Mouse (Mus musculus) lung, postnatal 36 days (tissue): ENCODE data around the gene Prkn.

Experiments used
- DNase-seq: peaks from one replicate; pipeline ENCODE4 v3.0.0; 2022; ENCODE audit warnings: mixed read lengths

Prkn gene

DNA sequence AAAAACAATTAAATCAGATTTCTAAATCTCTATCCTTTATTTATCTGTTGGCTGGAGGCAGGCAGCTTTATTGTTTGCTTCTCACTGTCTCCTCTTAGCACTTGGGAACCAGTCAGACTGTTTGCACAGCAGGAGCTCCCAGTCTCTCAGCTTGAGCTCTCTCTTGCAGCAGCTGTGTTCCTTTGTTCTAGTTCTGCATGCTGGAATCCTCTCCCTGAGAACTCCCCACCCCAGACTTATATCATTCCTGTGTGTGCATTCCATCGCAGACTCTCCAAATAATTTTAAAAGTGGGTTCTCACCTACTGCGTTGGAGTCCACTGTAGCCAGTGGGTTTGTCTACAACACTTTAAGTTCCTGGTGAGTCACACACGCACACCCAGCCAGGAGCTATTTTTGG, 1181.1 kb downstream of the Prkn start:
- no peak for DNase-seq

DNA sequence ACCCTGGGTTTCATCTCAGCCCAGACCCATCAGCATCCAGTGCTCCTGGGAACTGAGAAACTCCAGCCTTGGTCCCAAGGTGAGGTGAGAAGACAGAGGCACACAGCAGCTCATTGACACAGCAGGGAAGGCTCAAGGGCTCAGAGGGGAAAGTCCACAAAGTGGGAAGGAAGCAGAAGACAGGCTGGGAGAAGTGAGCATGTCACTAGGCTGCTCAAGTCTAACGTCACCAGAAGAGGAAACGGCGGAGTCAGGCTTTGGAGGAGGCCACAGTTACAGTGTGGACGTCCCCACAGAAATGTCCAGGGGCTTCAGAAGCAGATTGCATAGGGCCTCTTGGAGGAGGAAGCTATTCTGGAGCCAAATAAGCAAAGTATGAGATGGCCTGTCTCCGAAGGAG, 1189.2 kb downstream of the Prkn start:
- DNase-seq, result no peak

DNA sequence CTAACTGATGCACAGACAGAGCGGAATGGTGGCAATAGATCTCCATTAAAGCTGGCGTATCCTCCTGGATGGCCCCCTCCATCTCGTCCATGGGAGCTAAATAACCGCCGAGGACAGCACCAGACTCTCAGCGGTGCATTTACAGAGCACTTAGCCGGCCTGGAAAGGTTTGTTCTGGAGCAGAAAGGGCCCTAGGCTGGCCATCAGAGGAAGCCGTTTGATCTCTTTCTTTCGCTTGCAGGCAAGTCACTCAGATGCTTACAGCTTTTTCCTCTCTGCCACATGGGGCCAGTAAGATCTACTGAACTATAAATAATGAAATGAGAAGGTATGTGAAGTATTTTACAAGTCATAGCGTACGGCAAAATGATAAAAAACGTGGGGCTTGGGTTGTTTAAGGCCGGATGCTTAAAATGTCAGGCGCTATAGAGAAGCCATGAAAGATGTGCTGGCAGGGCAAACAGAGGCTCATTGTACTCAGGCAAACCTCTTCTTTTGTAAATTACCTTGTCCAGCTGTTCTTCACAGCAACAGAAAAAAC, 1189.8 kb downstream of the Prkn start:
- DNase-seq, result no peak

DNA sequence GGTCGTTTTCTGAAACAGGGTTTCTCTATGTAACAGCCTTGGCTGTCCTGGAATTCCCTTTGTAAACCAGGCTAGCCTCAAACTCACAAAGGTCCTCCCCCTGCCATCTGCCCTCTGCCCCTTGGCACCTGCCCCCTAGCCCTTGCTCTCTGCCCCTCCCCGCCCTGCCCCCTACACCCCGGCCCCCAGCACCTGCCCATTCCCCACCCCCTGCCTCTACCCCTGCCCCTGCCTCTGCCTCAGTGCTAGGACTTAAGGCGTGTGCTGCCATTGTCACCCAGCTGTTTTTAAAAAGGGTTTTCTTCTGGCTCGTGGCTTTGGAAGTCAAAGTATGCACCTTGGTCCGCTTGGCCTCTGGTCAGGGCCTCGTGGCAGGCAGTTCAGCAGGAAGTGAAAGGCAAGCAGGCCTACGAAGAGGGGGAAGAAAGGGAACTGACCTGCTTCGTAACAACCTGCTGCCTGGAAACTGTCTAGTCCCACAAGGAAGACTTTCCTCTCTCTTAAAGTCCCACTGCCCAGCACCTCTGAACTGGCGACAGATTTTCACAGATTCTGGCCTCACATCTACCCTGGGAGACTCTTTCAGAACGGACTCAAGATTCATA, 1190.5 kb downstream of the Prkn start:
- peak; percentile 40 for DNase-seq

DNA sequence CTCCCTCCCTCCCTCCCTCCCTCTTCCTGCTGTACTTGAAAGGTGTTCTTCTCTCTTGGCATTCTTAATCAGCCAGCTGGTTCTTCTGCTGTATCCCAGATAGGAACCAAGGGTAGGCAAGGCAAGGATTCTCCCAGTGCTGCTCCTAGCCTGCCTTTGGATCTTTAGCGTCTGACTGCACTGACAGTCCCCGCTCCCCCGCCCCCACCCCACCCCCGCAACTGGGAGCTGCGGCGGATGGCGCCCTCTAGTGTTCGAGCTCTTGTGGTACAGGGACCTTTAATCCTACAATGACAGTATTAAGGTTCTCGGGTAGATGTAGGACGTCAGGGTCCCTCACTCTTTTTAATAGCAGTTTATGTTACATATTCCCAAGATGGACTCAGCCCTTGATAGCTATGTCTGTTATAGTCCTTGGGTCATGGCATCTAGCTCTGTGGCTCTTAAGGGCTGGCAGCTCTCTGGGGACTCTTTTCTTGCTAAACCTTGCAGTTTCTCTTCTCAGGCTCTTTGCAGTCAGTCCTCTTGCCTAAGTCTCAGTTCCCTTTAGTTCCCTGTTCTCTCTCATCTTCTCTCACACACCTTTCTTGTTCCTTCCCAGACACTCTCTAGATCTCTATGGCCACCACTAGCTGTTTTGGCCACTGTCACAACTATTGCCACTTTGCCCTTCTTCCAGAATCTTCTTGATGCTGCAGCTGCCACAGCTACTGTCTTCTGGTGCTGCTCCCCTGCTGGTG, 1191.2 kb downstream of the Prkn start:
- peak; percentile 60 for DNase-seq

DNA sequence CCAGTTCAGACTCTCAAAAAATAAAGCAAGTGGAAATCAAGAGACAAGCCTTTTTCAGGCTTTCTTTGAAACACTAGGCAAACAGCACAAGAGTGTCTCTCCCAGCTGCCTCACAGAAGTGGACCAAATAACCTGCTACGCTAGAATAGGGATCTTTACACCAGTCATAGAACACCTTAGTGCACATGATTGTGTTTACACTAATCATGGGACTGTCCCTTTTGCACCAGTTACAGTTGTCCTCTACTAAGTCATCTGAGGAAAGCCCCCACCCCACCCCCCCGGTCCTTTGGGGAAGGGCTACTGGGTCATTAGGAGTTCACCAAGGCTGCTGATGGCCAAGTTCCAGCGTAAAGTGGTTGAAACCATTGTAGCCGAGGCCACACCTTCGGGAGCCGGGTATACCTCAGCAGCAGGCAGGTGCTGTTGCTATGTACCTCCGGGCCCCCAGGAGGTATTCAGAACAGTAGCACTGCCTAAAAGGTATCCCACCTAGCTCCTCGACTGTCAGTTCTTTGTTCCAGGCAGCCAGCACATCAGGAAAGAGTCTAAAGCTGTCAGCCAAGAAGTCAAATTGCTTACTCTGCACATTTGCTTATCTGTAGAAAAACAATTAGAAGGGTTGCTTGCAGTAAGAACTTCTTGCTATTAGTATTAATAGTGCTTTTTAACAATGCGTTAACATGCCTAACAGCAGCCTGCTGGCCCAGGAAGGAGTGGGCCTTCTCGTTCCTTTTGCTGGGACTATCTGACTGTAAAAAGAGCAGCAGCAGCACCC, 1192.0 kb downstream of the Prkn start:
- no peak for DNase-seq

DNA sequence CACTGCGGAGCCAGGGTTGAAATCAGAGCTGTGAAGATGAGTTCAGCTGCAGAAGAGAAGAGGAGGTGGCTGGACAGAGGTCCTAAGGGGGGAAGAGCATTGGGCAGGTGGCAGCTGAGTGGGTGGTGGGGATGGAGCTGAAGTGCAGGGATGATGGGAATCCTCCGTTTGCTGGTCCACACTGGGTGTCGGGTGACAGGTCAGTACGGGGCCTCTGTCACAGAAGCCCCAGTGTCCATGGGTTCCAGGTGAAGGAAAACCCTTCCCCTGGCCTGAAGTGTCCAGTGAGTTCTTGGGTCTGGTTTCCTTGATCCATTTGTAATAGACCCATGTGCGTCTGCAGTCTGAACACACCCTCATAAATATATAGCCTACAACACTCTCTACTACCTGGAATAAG, 1195.2 kb downstream of the Prkn start:
- DNase-seq, result no peak

DNA sequence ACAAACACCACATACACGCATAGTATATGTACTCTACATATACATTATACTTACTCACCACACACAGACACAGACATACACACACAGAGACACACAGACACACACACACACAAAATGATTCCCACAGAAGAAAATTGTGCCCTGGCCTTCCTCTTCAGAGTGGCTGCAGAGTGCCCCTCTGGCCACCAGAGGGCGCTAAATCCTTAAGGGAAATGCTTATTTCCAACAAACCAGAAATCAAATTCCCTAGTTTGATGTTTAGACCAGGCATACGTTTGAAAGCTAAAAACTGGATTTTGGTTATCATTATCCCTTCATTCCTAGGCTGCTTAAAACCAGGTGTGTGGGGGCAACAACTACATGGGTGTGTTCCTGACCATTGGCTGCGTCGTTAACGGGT, 1196.0 kb downstream of the Prkn start:
- DNase-seq, result peak; percentile 76

DNA sequence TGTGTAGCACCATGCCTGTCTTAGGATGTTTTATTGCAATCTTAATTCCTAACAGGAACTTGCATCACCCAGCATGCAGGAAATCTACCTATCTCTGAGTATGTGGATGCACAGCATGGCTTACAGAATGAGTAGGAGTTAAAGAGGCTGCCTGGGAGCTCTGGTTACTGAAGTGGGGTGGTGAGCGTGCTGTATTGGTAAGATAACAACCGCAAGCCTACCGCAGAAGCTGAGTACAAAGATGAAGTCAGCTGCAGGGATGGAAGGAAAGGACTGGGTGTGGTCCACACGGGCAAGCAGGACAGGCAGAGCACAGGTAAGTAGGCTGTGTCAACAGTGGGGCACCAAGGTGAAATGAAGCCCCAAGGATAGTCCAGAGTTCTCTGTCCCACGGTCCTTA, 1196.9 kb downstream of the Prkn start:
- DNase-seq, result no peak

DNA sequence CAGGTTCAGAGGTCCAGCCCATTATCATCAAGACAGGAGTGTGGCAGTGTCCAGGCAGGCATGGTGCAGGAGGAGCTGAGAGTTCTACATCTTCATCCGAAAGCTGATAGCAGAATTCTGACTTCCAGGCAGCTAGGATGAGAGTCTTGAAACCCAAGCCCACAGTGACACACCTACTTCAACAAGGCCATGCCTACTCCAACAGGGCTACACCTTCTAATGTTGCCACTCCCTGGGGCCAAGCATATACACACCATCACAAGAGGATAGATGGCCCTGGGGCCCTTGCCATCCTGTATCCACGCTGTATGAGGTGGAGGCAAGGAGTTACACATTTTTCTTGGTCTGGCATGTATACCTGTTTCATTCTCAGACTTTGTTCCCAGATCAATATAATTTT, 1197.4 kb downstream of the Prkn start:
- DNase-seq, result no peak

DNA sequence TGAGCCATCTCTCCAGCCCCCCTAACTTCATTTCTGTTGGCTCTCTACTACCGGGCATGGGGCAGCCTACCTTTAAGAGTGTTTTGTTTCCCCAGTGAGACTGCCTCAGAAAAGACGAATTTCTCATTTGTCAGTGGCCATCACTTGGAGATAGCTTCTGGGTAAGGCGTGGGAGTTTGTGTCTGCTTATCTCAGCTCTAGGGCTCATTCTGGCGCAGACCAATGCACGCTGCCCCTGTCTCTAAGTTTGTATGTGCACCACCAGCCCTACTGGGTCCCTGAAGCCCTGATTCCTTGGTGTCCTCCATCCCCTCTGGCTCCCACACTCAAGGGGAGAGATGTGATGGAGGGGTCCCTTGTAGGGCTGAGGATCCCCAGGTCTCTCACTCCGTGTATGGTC, 1198.3 kb downstream of the Prkn start:
- DNase-seq, result no peak

DNA sequence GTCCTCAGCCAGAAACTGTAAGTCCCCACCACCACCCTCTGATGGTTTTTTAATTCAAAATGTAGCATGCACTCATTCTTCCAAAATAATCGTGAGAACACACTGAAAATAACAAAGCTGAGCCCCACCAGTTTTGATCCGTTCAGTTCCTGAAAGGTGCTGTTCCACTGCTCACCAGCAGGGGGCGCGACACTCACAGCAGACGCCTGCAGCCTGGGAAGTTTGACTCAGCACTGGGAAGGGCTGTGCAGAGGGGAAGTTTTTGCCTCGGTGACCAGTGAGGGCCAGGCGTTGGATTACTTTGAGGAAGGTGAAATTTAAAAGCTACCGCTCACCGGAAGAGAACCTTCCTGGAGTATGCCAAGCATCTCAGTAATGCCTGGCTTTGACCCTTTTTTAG, 1199.0 kb downstream of the Prkn start:
- DNase-seq, result peak; percentile 89

DNA sequence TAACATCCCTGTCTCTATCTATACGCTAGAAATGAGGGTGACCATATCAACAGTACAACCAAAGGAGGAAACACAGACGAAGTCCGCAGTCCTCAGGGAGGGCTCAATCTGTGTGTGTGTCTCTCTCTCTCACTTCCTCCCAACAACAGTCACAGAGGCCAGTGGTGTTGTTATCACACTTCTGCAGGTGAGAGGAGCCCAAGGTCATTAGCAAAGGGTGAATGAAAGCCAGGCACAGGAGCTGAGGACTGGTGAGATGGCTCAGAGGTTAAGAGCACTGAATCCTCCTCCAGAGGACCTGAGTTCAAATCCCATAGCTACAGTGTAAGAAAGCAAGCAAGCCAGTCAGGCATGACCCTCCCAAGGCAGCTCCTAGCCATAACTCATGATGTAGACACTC, 1199.7 kb downstream of the Prkn start:
- no peak for DNase-seq

DNA sequence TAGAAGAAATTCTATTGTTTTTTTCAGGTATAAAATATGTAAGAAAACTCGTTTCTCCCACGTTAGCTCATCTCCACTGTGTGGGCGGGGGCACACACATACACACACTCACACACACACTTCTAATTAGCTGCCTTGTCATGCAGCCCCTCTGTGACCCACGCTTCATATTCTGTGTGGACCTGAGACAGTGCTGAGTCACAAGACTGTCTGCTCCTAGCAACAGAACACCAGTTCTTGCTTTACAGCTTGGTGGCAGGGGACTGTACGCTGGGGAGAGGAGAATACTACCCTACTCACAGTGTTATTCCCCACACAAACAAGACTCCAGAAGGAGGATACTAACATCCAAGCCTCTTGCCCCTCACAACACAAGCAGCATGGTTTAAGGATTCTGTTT, 1200.4 kb downstream of the Prkn start:
- no peak for DNase-seq

DNA sequence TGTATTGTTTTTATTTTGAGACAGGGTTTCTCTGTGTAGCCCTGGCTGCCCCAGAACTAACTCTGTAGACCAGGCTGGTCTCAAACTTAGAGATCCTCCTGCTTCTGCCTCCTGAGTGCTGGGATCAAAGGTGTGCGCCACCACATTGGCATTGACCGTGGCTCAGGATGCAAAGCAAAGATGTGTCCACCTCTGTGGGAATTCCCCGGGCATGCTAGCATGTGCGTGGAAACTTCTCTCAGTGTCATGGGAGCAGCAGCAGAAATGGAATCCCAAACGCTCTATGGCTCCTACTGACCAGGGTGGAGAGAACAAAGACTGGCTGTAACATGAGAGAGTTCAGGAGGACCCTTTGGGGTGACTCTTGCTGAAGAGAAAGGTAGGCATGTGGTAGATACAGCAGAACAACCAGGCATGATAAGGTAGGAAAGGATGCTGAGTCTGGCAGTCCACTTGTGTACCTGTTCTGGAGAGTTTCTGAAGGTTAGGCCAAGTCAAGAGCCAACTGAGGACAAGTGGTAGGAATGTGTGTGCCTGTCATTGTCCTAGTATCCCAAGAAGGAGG, 1201.0 kb downstream of the Prkn start:
- no peak for DNase-seq

DNA sequence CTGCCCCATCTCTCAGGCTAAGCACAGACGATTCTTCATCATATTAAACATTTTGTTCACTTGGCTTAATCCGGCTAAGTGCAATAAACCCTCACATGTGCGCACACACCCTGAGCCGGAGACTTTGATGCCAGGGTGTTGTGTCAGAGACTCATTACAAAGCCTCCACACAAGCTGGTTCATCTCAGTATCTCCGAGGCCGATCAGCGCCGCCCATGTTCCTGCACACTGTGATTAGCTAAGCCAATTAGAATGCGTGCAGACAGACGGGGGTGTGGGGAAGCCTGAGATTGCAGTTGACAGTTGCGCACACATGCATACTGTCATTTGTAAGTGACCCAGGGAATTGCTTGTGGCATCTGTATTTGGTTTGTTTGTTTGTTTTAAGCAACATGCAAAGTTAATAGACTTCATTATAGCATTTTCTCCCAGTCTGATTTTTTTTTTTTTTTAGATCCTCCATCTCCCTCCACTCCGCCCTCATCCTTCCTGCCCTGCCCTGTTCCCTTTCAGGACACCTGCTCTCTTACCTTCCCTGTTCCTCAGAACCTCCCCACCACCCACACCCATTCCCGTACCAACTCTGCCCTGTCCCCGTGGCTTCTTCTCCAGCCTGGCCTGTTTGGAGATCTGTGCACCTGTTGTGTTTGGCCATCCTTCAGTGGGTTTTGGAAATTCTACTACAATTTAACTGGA, 1202.5 kb downstream of the Prkn start:
- peak; percentile 64 for DNase-seq

DNA sequence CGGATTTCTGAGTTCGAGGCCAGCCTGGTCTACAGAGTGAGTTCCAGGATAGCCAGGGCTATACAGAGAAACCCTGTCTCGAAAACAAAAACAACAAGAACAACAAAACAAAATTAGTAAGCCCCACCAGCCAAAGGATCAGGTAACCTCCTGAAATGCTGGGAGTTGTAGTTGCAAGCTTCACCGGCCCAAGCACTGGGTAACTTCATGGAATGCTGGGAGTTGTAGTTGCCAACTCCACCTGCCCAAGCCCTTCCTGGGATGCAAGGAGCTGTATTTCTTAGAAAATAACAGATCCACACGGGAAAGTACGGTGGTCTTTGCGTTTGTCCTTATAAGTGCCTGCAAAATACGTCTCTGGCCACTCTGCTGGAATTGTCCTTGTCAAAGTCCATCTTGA, 1204.0 kb downstream of the Prkn start:
- no peak for DNase-seq

DNA sequence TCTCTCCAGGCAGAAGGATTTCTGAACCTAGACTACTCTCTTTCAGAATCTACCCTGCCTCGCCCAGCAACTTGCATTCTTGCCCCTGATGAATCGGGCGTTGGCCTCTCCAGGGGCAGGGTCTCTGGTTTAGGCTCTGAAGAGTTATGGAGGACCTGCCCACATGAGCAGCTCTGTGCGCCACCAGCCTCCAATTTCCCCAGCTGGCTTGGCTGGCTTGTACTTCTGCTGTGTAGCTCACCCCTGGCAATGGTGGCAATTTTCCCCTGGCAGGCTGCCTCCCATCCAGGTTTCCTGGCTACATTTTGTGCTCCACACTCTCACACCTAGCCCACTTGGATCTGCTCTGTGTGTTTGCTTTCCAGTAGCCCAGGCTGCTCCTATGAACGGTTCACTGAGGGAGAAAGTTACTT, 1205.7 kb downstream of the Prkn start:
- DNase-seq, result no peak

DNA sequence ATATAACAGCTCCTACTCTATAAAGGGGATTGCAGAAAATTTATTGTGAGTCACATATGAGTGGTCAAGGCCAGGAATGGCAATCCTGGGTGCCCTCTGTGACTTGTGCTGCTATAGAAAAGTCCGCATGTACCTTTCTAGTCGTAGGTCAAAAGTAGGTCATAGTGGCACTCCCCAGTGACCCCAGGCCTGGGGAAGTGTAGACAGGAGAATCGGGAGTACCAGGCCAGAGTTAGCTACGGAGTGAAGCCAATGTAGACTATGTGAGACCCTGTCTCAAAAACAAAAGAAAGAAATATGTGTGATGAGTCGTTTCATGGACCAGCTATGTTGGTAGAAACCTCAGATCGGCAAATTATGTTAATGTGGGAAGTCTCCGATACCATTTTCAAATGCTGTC, 1206.8 kb downstream of the Prkn start:
- DNase-seq, result no peak

DNA sequence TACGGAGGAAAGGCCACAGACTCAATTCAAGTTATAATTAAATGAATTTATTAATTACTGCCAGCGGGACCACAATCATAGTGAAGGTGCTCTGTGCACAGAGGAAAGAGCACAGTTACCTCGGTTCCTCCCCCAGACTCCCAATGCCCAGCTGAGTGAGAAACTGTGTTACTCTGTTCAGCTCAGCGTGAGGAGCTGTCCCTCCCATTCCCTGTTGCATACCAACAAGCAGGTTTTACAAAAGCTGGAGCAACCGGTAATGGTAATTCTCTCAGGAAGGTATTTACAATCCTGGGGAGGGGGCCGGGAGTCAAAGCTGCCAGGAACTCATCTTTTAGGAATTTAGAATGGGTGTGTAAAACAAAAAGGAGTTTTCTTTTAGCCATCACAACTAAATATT, 1207.3 kb downstream of the Prkn start:
- DNase-seq, result no peak

DNA sequence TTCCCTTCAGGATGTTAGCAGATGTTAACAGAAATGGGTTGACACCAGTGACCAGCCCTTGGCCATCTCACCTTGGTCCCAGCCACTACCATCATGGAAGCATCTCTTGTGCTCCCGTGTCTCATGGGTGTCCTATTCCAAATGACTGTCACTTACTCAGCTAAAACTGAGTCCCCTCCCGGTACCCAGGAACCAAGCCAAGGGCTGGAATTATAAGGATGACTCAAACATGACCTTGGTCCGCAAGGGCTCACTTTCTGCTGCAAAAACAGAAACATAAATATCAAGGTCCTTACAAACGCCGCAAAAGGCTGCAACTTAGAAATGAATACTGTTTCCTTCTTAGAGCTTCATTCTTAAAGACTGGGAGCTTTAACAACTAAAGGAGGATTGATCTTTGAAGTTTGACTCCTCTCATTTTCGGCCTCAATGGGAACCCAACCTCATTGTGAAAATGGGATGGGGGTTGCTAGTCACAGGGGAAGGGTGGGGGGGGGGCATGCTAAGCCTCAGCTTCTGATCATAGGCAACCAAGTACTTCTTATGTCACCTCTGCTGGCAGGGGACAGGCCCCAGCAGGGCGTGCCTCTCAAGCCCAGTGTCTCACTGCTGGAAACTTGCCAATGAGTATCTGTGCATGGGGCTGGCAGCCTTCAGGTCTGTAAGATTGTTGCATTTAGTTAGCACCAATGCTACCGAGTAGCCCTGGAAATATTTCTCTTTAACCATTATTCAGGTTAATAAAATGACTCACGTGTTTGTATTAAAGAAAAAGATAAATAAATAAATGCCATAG, 1208.7 kb downstream of the Prkn start:
- DNase-seq, result no peak

DNA sequence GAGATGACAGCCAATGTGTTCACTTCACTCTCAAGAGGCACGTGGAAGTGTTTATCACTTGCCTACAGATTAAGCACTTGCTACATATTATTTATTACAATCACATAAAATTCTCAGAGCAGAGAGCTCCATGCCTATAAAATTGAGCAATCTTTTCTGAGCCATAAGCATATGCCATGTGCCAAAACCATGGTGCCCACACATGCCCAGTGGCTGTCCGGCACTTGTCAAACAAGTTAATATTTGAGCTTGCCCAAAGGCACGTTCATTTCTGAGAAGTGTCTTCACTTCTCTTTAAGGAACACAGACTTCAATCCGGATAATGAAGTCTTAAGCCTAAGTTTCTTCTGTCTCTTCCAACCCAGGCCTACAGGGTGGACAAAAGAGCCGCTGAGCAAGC, 1210.1 kb downstream of the Prkn start:
- DNase-seq, result no peak
